Mouse (Mus musculus): Measurements from ENCODE around the gene Gm10762.
"Not testable (repeated sequence)": the region's sequence is repeated elsewhere in the genome, so short reads cannot be mapped to it uniquely, and the experiment has no call there.

Gene Gm10762

DNA sequence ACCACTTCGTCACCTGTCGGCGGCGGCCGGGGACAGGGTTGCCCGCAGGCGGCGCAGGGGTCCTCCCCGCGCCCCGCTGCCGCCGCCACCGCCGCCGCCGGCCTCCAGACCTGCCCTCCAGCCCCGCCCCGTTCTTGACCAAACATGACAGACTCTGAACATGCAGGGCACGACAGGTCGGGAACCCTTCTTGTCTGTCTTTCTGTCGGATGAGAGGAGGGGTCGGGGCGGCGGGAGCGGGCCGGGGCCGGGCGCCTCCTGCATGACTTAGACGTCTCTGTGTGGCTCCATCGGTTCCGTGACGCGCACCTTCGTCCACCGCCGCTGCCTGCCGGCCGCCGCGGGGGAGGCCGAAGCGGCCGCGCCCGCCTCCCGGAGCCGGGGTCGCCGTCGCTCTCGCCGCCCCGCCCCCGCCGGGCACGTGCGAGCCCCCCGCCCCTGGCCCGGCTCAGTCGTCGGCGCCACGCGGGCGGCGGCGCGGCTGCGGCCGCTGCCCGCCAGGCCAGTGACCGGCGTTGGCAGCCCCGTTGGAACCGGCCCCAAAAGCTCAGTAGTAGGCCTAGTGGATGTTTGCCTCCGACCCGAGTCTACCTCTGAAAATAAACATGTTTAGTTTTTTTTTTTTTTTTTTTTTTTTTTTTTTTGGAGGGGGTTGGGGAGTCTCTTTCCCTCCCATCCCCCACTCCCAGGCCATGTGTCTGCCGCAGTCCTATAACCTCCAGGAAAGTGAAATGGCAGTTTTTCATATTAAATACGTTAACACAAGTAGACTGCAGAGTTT is at the start of gene Gm10762:
Gene Gm10762 (minus strand): TSS at position 65 of the 781 bp plus-strand sequence.
- peak; percentile 68 for DNase-seq

DNA sequence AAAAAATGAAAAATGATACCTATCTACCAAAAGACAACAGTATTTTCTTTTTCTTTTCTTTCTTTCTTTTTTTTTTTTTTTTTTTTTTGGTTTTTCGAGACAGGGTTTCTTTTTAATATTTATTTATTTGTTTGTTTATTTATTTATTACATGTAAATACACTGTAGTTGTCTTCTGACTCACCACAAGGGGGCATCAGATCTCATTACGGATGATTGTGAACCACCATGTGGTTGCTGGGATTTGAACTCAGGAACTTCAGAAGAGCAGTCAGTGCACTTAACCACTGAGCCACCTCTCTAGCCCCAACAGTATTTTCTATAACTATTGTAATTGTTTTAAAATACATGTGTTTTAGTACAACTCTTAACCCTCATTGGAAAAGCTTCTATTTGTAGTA is 41.3 kb upstream of the Gm10762 start:
- DNase-seq: not testable (repeated sequence)

DNA sequence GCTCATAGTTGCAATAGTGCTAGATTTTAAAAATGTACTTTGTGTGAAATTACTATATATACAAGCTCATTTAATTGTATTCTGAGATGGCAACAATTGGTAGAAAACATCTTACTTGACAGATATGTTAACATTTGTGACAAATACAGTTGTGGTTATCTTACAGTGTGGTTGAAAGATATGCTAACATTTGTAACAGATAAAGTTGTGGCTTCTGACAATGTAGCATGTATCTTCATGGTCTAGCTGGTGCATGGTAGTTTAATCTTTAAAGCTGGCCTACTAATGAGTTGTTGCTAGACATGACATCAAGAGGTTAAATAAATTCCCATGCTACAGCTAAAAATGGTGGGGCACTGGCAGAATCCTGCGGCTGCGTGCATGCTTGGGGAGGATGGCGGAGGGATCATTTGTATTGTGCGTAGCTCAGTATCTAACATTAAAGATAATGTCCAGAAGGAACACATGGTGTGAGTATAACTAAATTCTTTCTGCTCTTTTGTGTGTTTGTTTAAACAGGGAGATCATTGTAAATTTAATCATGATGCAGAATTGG is 38.7 kb upstream of the Gm10762 start:
- no peak for DNase-seq

DNA sequence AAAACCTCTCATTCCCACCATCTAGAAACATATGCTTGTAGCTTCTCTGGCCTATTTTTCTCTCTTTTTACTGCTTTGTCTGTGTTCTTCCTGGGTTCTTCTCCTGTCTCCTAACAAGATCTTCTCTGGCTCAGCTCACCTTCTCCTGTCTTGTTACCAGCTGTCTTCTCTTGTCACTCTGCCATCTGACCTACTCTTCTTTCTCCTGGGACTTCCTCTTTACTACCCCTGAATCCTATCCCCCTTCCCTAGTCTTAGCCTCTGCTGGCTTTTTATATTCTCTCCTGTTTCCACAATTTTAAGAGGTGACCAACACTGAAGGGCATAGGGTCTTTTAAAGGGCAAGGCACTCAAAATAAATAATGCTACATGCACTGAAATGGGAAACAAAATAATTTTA is 37.3 kb upstream of the Gm10762 start:
- no peak for DNase-seq

DNA sequence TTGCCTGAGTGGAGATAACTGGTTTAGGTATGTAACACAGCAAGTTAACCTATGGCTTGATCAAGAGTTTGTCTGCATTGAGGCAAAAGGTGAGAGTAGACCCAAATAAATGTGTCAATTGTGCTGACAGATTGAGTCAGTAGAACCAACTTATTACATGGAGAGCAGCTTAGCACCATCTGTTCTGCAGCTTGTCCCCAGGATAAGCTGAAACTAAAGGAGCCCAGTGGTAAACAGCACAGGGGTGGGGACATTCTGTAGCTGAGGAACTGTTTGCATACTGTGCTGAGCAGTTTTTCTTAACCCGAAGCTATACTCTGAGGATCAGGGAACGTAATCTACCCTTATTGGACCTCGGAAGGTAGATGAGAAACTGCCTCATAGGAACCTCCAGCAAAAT is 17.2 kb upstream of the Gm10762 start:
- DNase-seq: no peak

GRCm38 (mm10) chr2:128975572-128975971 is 8.0 kb upstream of the Gm10762 start:
- DNase-seq: no peak

DNA sequence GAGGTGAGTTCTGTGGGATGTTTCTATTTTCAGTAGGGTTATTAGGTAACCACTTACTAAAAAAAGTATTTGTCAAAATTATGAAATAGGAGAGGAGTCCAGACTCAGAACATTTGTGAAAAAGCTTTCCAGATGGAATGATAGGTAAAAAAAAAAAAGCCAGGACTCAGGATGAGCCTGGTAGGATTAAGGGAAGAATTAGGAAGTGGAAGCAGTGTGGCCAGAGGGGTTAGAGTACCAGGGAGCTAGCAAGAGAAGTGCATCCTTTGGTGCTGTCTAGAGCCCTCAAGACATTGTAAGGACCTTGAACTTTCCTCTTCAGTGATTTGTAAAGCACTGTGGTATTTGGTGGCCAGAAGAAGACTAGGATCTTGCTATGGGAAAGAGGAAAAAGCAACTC is 4.8 kb upstream of the Gm10762 start:
- no peak for DNase-seq

DNA sequence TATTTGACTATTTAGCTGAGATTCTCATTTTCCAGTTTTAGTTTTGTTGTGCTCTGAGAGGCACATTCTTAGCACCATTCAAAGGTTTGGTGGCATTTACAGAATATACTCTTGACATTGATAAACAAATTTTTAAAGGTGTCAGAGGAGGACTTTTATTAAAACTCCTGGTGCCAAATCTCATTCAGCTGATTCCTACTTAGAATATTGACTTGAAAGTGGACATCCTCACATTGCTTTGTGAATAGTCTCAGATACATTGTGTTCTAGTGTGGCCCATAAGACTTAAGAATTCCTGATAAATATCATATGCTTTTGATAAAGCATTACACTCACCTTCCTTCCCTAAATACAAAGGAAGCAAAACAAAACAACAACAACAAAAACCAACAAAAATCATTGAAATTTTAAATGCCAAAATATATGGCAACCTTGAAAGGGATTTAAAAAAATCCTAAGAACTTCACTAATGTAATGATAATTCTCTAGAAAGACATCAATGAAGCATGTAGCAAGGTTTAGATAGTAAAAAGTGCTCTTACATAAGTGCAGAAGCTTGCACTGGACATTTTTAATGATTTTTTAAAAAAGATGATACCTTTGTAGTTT is 1.1 kb upstream of the Gm10762 start:
- no peak for DNase-seq

GRCm38 (mm10) chr2:128966641-128967580 is 614 bp downstream of the Gm10762 start, which contains the start of gene Zc3h6:
Zc3h6 (plus strand) TSS chr2:128967402.
- peak; percentile 98 for DNase-seq

GRCm38 (mm10) chr2:128966236-128966635 is 1.3 kb downstream of the Gm10762 start:
- no peak for DNase-seq

GRCm38 (mm10) chr2:128965505-128966105 is 1.9 kb downstream of the Gm10762 start:
- no peak for DNase-seq

DNA sequence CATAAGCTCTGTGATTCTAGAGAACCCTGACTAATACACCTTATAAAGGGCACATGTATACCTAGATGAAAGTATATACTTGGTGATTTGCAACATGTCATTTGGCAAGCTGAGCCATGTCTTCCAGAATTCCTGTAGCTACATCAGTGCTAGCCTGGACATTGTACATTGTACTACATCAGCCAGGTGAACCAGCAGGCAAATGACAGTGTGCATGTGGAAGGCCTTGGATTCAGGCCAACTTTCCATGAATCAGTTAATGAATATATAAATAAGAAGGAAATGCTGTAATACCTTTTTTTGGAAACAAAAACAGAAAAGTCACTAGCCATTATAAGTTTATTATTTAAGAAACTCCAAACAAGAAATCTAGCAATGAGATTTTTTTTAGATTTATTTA is 13.3 kb downstream of the Gm10762 start:
- no peak for DNase-seq

- no peak for DNase-seq
These were observed 19.4 kb downstream of the Gm10762 start for GRCm38 (mm10) chr2:128947962-128948588.

DNA sequence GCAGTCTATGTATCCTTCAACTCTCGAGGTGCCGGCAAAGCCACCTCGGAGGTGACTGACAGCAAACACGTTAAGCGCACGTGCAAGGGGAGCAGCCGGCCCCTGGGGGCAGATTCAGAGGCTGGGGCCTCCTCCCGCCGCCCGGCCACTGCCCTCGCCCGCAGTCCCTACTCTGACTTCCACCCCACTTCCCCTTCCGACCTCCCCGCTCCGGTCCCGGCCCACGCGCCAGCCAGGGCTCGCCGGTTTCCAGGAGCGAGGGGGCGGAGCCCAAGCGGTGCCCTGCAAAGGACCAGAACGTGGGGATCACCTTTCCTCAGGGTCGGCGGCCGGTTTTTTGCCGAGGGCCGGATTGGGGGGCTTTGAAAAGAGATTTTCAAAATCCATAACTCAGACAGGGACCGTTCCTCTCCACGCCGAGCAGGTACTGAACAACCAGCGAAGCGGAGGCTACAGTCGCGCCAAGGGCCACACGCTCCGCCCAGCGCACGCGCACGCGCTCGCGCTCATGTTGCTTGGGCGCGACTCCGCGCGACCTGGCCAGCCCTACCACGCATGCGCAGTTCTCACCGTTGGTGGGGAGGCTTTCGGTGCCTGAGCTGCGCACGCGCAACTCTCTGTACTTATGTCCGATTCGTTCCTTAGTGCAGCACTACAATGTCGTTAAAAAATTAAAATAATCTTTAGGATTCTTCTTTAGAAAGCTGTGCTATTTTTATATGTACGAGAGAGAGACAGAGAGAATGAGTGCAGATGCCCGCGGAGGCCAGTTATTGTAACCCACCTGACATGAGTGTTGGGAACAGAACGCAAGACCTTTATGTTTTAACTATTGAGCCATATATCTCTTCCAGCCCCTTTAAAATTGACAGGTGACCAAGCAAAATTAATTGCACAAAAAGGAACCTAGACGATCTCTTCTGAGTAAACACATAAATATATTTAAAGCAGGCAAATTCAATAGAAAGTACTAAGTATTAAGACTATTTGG is 23.7 kb downstream of the Gm10762 start, which contains the start of gene Zc3h8:
Gene Zc3h8 (minus strand): TSS at position 540 of the 991 bp plus-strand sequence.
- DNase-seq: peak; percentile 98

GRCm38 (mm10) chr2:128936256-128936655 is 31.3 kb downstream of the Gm10762 start:
- no peak for DNase-seq

- no peak for DNase-seq
These were observed 36.8 kb downstream of the Gm10762 start for GRCm38 (mm10) chr2:128930704-128931103.

DNA sequence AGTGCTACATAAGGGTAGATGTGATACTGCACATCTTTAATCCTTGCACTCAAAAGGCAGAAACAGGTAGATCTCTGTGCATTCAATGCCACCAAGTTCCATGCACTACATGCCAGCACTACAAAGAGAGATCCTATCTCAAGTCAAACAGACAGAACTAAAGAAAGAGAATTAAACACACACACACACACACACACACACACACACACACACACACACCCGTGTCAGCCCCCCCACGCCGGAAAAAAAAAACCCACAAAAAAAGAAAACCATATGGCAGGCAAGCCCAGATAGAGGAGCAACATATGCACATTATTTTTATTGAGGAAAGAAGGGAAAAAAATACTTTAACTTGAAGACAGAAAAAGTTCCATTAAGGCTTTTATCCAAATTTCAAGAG is 39.1 kb downstream of the Gm10762 start:
- DNase-seq: no peak

- DNase-seq: no peak
These were observed 42.7 kb downstream of the Gm10762 start for GRCm38 (mm10) chr2:128924799-128925198.
